Mouse (Mus musculus) lung, adult 2 months (tissue): ENCODE data around the gene Dcst2.

Experiments used
- CTCF ChIP-seq: fragments of 200-500 bp; IDR thresholded peaks from 2 replicates; pipeline ENCODE4 v1.5.1; 2011; ENCODE audit warnings: mild to moderate bottlenecking, low read length, control low read depth; ENCODE audit not compliant: insufficient read depth
- POLR2A ChIP-seq: fragments of 200-500 bp; IDR thresholded peaks from 2 replicates; pipeline ENCODE4 v1.6.1; 2011; ENCODE audit warnings: low read depth, mild to moderate bottlenecking, control low read depth, low read length, borderline replicate concordance; ENCODE audit errors: extremely low read depth

- TF ChIP-seq CTCF (no peak), POLR2A (no peak)
Measured at GRCm38 (mm10) chr3:89336529-89336928, 25.2 kb upstream of the Dcst2 start.
